Mouse (Mus musculus) midbrain, postnatal 0 days (tissue): ENCODE results near the gene Ptprg. TPM values are rescaled to one million over a fixed set of nuclear protein-coding genes. Genes with fewer than 3 reads are reported as not detected.

Source experiments
- ATAC-seq: fragments of 200-750 bp; cut with Nextera tagmentation; 2 replicates; pipeline ENCODE4 v1.8.0; 2017; ENCODE audit warnings: moderate number of reproducible peaks, mild to moderate bottlenecking, moderate TSS enrichment, moderate library complexity; ENCODE audit not compliant: low FRiP score
- DNase-seq: peaks from one replicate; pipeline ENCODE4 v3.0.0-alpha.2; 2015; ENCODE audit warnings: low spot score
- H3K27ac ChIP-seq: fragments of 300-500 bp; sonication (generic); 2 replicates; pipeline ENCODE4 v1.5.1; 2014; ENCODE audit warnings: low read depth, mild to moderate bottlenecking, low read length, mixed read lengths
- H3K27me3 ChIP-seq: fragments of 300-500 bp; sonication (generic); 2 replicates; pipeline ENCODE4 v1.6.1; 2014; ENCODE audit warnings: low read length, control low read depth, mixed read lengths; ENCODE audit not compliant: insufficient read depth
- H3K36me3 ChIP-seq: fragments of 300-500 bp; sonication (generic); 2 replicates; pipeline ENCODE4 v1.6.1; 2014; ENCODE audit warnings: low read length, control low read depth, mixed read lengths; ENCODE audit not compliant: insufficient read depth
- H3K4me1 ChIP-seq: fragments of 300-500 bp; sonication (generic); 2 replicates; pipeline ENCODE4 v1.6.1; 2014; ENCODE audit warnings: mild to moderate bottlenecking, control low read depth, antibody characterized with exemption, low read length, mixed read lengths; ENCODE audit not compliant: insufficient read depth
- H3K4me2 ChIP-seq: fragments of 300-500 bp; sonication (generic); 2 replicates; pipeline ENCODE4 v1.6.1; 2014; ENCODE audit warnings: low read depth, mild to moderate bottlenecking, low read length, mixed read lengths; ENCODE audit not compliant: poor library complexity, severe bottlenecking
- H3K4me3 ChIP-seq: fragments of 300-500 bp; sonication (generic); 2 replicates; pipeline ENCODE4 v1.5.1; 2014; ENCODE audit warnings: low read depth, mild to moderate bottlenecking, low read length, moderate library complexity
- H3K9ac ChIP-seq: fragments of 300-500 bp; sonication (generic); replicated peaks from 2 replicates; pipeline ENCODE4 v1.6.1; 2014; ENCODE audit warnings: mild to moderate bottlenecking, low read length, moderate library complexity, mixed read lengths; ENCODE audit not compliant: poor library complexity, severe bottlenecking
- H3K9me3 ChIP-seq: fragments of 300-500 bp; sonication (generic); 2 replicates; pipeline ENCODE4 v1.6.1; 2016; ENCODE audit warnings: low read length, control low read depth
- CTCF ChIP-seq: IDR thresholded peaks from 2 replicates; pipeline ENCODE4 v1.5.1; 2016; ENCODE audit warnings: antibody characterized with exemption, mild to moderate bottlenecking
- WGBS: fragments of 180-500 bp; shearing (Covaris S2); extraction: QIAGEN DNeasy Blood & Tissue Kit; methylation state at CpG from one replicate; pipeline ENCODE4 v1.1.7; 2014; 5-methylcytosine and 5-hydroxymethylcytosine counted together
- polyA plus RNA-seq: library from polyadenylated mRNA; unstranded; fragments of >200 nt; fragmentation: Nextera tagmentation; extraction: Ambion mirVana; gene quantifications from 2 replicates; pipeline ENCODE4 v1.2.1, GENCODE M21; 2015
- total RNA-seq: library from RNA; depleted of rRNA; stranded (reverse); fragments of >200 nt; gene quantifications from 2 replicates; pipeline ENCODE4 v1.2.3, GENCODE M21; 2014

The Ptprg gene
- total and polyA plus RNA-seq, 2 experiments from 2014 or later: 25.7 to 84.9 TPM

- no peak for DNase-seq
- Histone ChIP-seq H3K27ac (no peak overlapping the region), H3K9me3 (no peaks in the 10 kb centered on the region), H3K27me3 (no peaks in the 10 kb centered on the region), H3K4me3 (no peak overlapping the region), H3K4me2 (no peak overlapping the region), H3K4me1 (no peaks in the 10 kb centered on the region), H3K36me3 (no peaks in the 10 kb centered on the region), H3K9ac (no peak overlapping the region)
- TF ChIP-seq CTCF: no peak
- ATAC-seq: no peak
- 76% methylated on average over 10 of the region's 10 CpGs for WGBS
Measured at GRCm38 (mm10) chr14:12202214-12202613, 648.9 kb downstream of the Ptprg start.

GRCm38 (mm10) chr14:12203081-12203480 lies 649.7 kb downstream of the Ptprg start:
- Histone ChIP-seq H3K36me3 (no peaks in the 10 kb centered on the region), H3K4me2 (no peak overlapping the region), H3K4me1 (no peaks in the 10 kb centered on the region), H3K27me3 (no peaks in the 10 kb centered on the region), H3K9ac (no peak overlapping the region), H3K4me3 (no peak overlapping the region), H3K27ac (no peak overlapping the region), H3K9me3 (no peaks in the 10 kb centered on the region)
- TF ChIP-seq CTCF: no peak
- WGBS: 67% methylated on average over 7 of the region's 7 CpGs
- DNase-seq: no peak
- no peak for ATAC-seq

GRCm38 (mm10) chr14:12206138-12206537 lies 652.8 kb downstream of the Ptprg start:
- no peak for DNase-seq
- WGBS: 42% methylated on average over 2 of the region's 2 CpGs

GRCm38 (mm10) chr14:12208554-12208953 lies 655.2 kb downstream of the Ptprg start:
- WGBS: 95% methylated on average over 2 of the region's 2 CpGs
- no peaks in the 10 kb centered on the region for H3K4me1 ChIP-seq
- H3K9me3 ChIP-seq: no peaks in the 10 kb centered on the region
- no peak overlapping the region for H3K4me3 ChIP-seq
- ATAC-seq (no peak), DNase-seq (no peak)
- no peak overlapping the region for H3K9ac ChIP-seq
- peak; percentile 70 for TF ChIP-seq CTCF
- H3K27ac ChIP-seq: no peak overlapping the region
- no peaks in the 10 kb centered on the region for H3K27me3 ChIP-seq
- H3K4me2 ChIP-seq: no peak overlapping the region
- H3K36me3 ChIP-seq: peaks cover 5% of the 10 kb centered on the region; the same call in 1 of the 2 replicates

More at GRCm38 (mm10) chr14:12206138-12206537, 652.8 kb downstream of the Ptprg start:
- no peak for ATAC-seq
- TF ChIP-seq CTCF: no peak
- Histone ChIP-seq H3K27me3 (no peaks in the 10 kb centered on the region), H3K36me3 (0 out of 2 replicates have a peak, but pooled peaks cover 4% of the 10 kb centered on the region), H3K4me2 (no peak overlapping the region), H3K4me3 (no peak overlapping the region), H3K27ac (no peak overlapping the region), H3K9me3 (no peaks in the 10 kb centered on the region), H3K9ac (no peak overlapping the region), H3K4me1 (no peaks in the 10 kb centered on the region)

- no peaks in the 10 kb centered on the region for H3K9me3 ChIP-seq
- H3K27me3 ChIP-seq: no peaks in the 10 kb centered on the region
- 83% methylated on average over 16 of the region's 16 CpGs for WGBS
- no peak overlapping the region for H3K4me3 ChIP-seq
- H3K36me3 ChIP-seq: peaks cover 5% of the 10 kb centered on the region; the same call in 1 of the 2 replicates
- no peak overlapping the region for H3K4me2 ChIP-seq
- ATAC-seq: no peak
- no peak overlapping the region for H3K27ac ChIP-seq
- no peak overlapping the region for H3K9ac ChIP-seq
- no peak for DNase-seq
- TF ChIP-seq CTCF: no peak
- no peaks in the 10 kb centered on the region for H3K4me1 ChIP-seq
Measured at GRCm38 (mm10) chr14:12218544-12219150, 665.3 kb downstream of the Ptprg start.

- WGBS: 48% methylated on average over 6 of the region's 6 CpGs
Measured at GRCm38 (mm10) chr14:12219877-12220276, 666.5 kb downstream of the Ptprg start.

More at GRCm38 (mm10) chr14:12219877-12220276, 666.5 kb downstream of the Ptprg start:
- Histone ChIP-seq H3K4me2 (no peak overlapping the region), H3K9ac (no peak overlapping the region), H3K27me3 (no peaks in the 10 kb centered on the region), H3K9me3 (no peaks in the 10 kb centered on the region), H3K4me1 (no peaks in the 10 kb centered on the region), H3K36me3 (0 out of 2 replicates have a peak, but pooled peaks cover 4% of the 10 kb centered on the region), H3K4me3 (no peak overlapping the region), H3K27ac (no peak overlapping the region)
- DNase-seq (no peak), ATAC-seq (no peak)
- no peak for TF ChIP-seq CTCF
